Mouse (Mus musculus): Measurements from ENCODE around the gene Acly. TPM values are rescaled to one million over a fixed set of nuclear protein-coding genes. Genes with fewer than 3 reads are reported as not detected.

Gene Acly
- polyA plus RNA-seq, 1 experiment from 2014 or later = 394 TPM

- H3K4me1 ChIP-seq (ENCODE audit: control insufficient read depth, insufficient read depth, low read length) = peaks cover under 1% of the 10 kb centered on the region
- H3K27me3 ChIP-seq (ENCODE audit: control insufficient read depth, insufficient read depth, low read length) = no peaks in the 10 kb centered on the region
- ATAC-seq (ENCODE audit: insufficient read depth, low FRiP score, low TSS enrichment) = no peak
- H3K4me2 ChIP-seq (ENCODE audit: low read depth) = no peak overlapping the region
- no peak overlapping the region for H3K4me3 ChIP-seq (ENCODE audit: low read depth, low read length)
- H3K9ac ChIP-seq (ENCODE audit: low read length) = no peak overlapping the region
- DNase-seq (ENCODE audit: low spot score) = no peak
- H3K36me3 ChIP-seq (ENCODE audit: control insufficient read depth, insufficient read depth, low read length) = peaks cover 7% of the 10 kb centered on the region
- no peak overlapping the region for H3K27ac ChIP-seq (ENCODE audit: low read depth, low read length)
- WGBS = 95% methylated on average over 1 of the region's 1 CpGs
- H3K9me3 ChIP-seq (ENCODE audit: control insufficient read depth, low read length) = no peaks in the 10 kb centered on the region
Measured at GRCm38 (mm10) chr11:100465229-100465792, 62.5 kb downstream of the Acly start.

DNA sequence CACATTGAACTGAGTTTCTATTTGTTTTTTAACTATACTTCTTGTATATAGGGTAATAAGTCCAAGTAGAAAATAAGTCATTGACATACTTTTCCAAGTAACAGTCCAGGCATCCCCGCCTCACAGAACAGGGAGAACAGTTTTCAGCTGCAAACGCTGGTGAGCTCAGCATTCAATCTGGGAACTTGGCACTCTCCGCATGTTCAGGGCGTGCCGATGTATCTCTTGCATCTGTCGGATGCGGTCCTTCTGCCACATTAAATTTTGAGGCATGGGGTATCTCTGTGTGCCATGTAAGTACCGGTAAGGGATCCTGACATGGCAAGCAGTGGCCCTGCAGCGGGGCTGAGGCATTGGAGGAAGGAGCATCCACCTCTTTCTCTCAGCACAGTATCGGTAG is 65.1 kb downstream of the Acly start:
- Histone ChIP-seq H3K9ac (ENCODE audit: low read length) (no peak overlapping the region), H3K27me3 (ENCODE audit: control insufficient read depth, insufficient read depth, low read length) (no peaks in the 10 kb centered on the region), H3K36me3 (ENCODE audit: control insufficient read depth, insufficient read depth, low read length) (peaks cover 7% of the 10 kb centered on the region), H3K4me3 (ENCODE audit: low read depth, low read length) (no peak overlapping the region), H3K9me3 (ENCODE audit: control insufficient read depth, low read length) (no peaks in the 10 kb centered on the region), H3K27ac (ENCODE audit: low read depth, low read length) (no peak overlapping the region), H3K4me1 (ENCODE audit: control insufficient read depth, insufficient read depth, low read length) (no peaks in the 10 kb centered on the region), H3K4me2 (ENCODE audit: low read depth) (no peak overlapping the region)
- 96% methylated on average over 10 of the region's 10 CpGs for WGBS
- ATAC-seq (ENCODE audit: insufficient read depth, low FRiP score, low TSS enrichment) (no peak), DNase-seq (ENCODE audit: low spot score) (no peak)

DNA sequence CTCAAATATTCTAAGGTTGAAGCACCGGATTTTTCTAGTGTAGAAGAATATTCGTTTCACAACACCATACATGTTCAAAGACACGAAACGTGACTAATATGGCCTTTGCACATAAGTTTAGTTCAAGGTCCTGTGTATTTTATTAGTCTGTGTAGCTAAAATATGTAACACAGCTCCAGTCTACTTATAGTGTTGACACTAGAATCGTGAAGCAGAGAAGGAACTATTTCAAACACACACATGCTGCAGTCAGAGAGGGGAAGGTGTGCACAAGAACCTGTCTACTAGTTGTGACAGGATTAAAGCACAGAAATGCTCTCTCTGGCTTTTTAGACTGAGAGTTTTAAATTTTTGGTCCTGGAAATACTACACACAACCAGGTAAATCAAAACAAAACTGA is 70.1 kb downstream of the Acly start:
- H3K27me3 ChIP-seq (ENCODE audit: control insufficient read depth, insufficient read depth, low read length) = no peaks in the 10 kb centered on the region
- no peak overlapping the region for H3K9ac ChIP-seq (ENCODE audit: low read length)
- WGBS = 95% methylated on average over 5 of the region's 5 CpGs
- H3K4me3 ChIP-seq (ENCODE audit: low read depth, low read length) = no peak overlapping the region
- DNase-seq (ENCODE audit: low spot score) (no peak), ATAC-seq (ENCODE audit: insufficient read depth, low FRiP score, low TSS enrichment) (no peak)
- no peaks in the 10 kb centered on the region for H3K9me3 ChIP-seq (ENCODE audit: control insufficient read depth, low read length)
- no peak overlapping the region for H3K4me2 ChIP-seq (ENCODE audit: low read depth)
- H3K36me3 ChIP-seq (ENCODE audit: control insufficient read depth, insufficient read depth, low read length) = no peaks in the 10 kb centered on the region; the same call in none of the 2 replicates
- H3K27ac ChIP-seq (ENCODE audit: low read depth, low read length) = no peak overlapping the region
- H3K4me1 ChIP-seq (ENCODE audit: control insufficient read depth, insufficient read depth, low read length) = no peaks in the 10 kb centered on the region

- Histone ChIP-seq H3K4me2 (ENCODE audit: low read depth) (no peak overlapping the region), H3K36me3 (ENCODE audit: control insufficient read depth, insufficient read depth, low read length) (no peaks in the 10 kb centered on the region; the same call in none of the 2 replicates), H3K4me3 (ENCODE audit: low read depth, low read length) (no peak overlapping the region), H3K9me3 (ENCODE audit: control insufficient read depth, low read length) (no peaks in the 10 kb centered on the region), H3K9ac (ENCODE audit: low read length) (no peak overlapping the region), H3K4me1 (ENCODE audit: control insufficient read depth, insufficient read depth, low read length) (no peaks in the 10 kb centered on the region), H3K27me3 (ENCODE audit: control insufficient read depth, insufficient read depth, low read length) (no peaks in the 10 kb centered on the region), H3K27ac (ENCODE audit: low read depth, low read length) (no peak overlapping the region)
- DNase-seq (ENCODE audit: low spot score) (no peak), ATAC-seq (ENCODE audit: insufficient read depth, low FRiP score, low TSS enrichment) (no peak)
- WGBS = 88% methylated on average over 4 of the region's 4 CpGs
Measured at GRCm38 (mm10) chr11:100457247-100457646, 70.6 kb downstream of the Acly start.

- DNase-seq (ENCODE audit: low spot score) (no peak), ATAC-seq (ENCODE audit: insufficient read depth, low FRiP score, low TSS enrichment) (no peak)
- H3K4me1 ChIP-seq (ENCODE audit: control insufficient read depth, insufficient read depth, low read length) = peaks cover 6% of the 10 kb centered on the region; the same call in 1 of the 2 replicates
- 89% methylated on average over 6 of the region's 6 CpGs for WGBS
- no peaks in the 10 kb centered on the region for H3K9me3 ChIP-seq (ENCODE audit: control insufficient read depth, low read length)
- no peak overlapping the region for H3K9ac ChIP-seq (ENCODE audit: low read length)
- no peak overlapping the region for H3K4me3 ChIP-seq (ENCODE audit: low read depth, low read length)
- no peaks in the 10 kb centered on the region for H3K36me3 ChIP-seq (ENCODE audit: control insufficient read depth, insufficient read depth, low read length)
- H3K27ac ChIP-seq (ENCODE audit: low read depth, low read length) = no peak overlapping the region
- no peaks in the 10 kb centered on the region for H3K27me3 ChIP-seq (ENCODE audit: control insufficient read depth, insufficient read depth, low read length)
- H3K4me2 ChIP-seq (ENCODE audit: low read depth) = no peak overlapping the region
Measured at GRCm38 (mm10) chr11:100442625-100443024, 85.2 kb downstream of the Acly start.

DNA sequence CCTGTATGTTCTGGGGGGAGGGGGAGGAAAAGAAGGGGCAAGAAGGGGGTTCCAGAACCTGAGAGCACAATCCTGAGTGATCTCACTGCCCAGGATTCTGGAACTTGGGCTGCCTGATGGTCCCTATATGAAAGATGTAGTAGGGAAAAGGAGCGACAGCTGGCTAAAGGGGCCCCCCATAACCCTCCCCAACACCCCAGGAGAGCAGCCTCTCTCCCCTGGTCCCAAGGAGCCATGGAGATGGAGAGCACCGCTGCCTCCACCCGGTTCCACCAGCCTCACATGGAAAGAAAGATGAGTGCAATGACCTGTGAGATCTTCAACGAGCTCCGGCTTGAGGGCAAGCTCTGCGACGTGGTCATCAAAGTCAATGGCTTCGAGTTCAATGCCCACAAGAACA is 86.0 kb downstream of the Acly start, which contains the start of the genes Nt5c3b and Klhl10:
Gene Nt5c3b, minus strand, starts transcription at position 12 of the 400 bp plus-strand sequence.
Gene Klhl10, plus strand, starts transcription at position 121 of the 400 bp plus-strand sequence.
- 87% methylated on average over 8 of the region's 8 CpGs for WGBS
- Histone ChIP-seq H3K27ac (ENCODE audit: low read depth, low read length) (no peak within 1 kb of the TSS), H3K9me3 (ENCODE audit: control insufficient read depth, low read length) (no peaks in the 10 kb centered on the region), H3K4me1 (ENCODE audit: control insufficient read depth, insufficient read depth, low read length) (peaks cover 6% of the 10 kb centered on the region; the same call in 1 of the 2 replicates), H3K4me3 (ENCODE audit: low read depth, low read length) (peak within 1 kb of the TSS; percentile 83), H3K9ac (ENCODE audit: low read length) (peak within 1 kb of the TSS; percentile 93), H3K27me3 (ENCODE audit: control insufficient read depth, insufficient read depth, low read length) (no peaks in the 10 kb centered on the region), H3K4me2 (ENCODE audit: low read depth) (peak within 1 kb of the TSS; percentile 90), H3K36me3 (ENCODE audit: control insufficient read depth, insufficient read depth, low read length) (0 out of 2 replicates have a peak, but pooled peaks cover 2% of the 10 kb centered on the region)
- ATAC-seq (ENCODE audit: insufficient read depth, low FRiP score, low TSS enrichment) (no peak), DNase-seq (ENCODE audit: low spot score) (no peak)

DNA sequence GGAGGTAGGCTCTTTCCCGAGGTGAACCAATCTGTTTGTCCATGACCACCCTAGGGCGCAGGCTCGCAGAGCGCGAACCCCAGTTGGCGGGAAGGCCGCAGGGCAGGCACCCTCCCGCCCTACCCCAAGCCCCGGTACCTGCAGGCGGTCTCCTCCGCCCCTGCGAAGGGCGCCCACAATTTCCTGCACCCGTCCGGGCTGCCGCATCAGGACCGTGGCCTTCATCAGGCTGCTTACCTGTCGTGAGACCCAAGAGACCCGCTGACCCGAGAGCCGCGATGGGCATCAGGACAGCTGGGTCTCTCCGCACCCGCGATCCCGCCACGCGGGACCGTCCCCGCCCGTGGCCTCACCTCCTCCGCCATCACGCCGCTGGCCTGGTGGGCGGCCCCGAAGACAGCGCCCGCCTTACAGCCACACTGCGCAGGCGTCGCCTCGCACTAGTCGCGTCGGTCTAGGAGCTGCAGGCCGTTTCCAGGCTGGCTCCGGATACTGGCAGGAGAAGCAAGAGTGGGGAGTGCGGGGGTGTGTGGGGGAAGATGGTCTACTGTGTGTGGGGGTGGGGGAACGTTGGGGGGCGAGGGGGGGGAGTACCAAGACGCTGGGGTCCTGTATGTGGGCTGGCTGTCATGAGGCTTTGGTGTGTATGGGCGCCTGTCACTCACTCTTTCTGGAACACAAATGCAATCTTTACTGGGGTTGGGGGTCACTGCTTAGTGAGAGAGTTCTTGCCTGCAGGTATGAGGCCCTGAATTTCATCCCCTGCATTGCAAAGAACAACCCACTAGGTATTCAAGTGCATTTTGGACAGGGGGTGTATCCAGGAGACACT is 86.9 kb downstream of the Acly start:
- Histone ChIP-seq H3K36me3 (ENCODE audit: control insufficient read depth, insufficient read depth, low read length) (0 out of 2 replicates have a peak, but pooled peaks cover 2% of the 10 kb centered on the region), H3K4me1 (ENCODE audit: control insufficient read depth, insufficient read depth, low read length) (peaks cover 6% of the 10 kb centered on the region; the same call in 1 of the 2 replicates), H3K4me3 (ENCODE audit: low read depth, low read length) (peak overlapping the region; percentile 83), H3K9ac (ENCODE audit: low read length) (peak overlapping the region; percentile 93), H3K27me3 (ENCODE audit: control insufficient read depth, insufficient read depth, low read length) (no peaks in the 10 kb centered on the region), H3K9me3 (ENCODE audit: control insufficient read depth, low read length) (no peaks in the 10 kb centered on the region), H3K27ac (ENCODE audit: low read depth, low read length) (no peak overlapping the region), H3K4me2 (ENCODE audit: low read depth) (peak overlapping the region; percentile 90)
- 2% methylated on average over 48 of the region's 52 CpGs for WGBS
- ATAC-seq (ENCODE audit: insufficient read depth, low FRiP score, low TSS enrichment) (peak; percentile 87), DNase-seq (ENCODE audit: low spot score) (peak; percentile 84)

GRCm38 (mm10) chr11:100437901-100438300 is 89.9 kb downstream of the Acly start:
- DNase-seq (ENCODE audit: low spot score) = no peak
- H3K9me3 ChIP-seq (ENCODE audit: control insufficient read depth, low read length) = no peaks in the 10 kb centered on the region
- no peaks in the 10 kb centered on the region for H3K27me3 ChIP-seq (ENCODE audit: control insufficient read depth, insufficient read depth, low read length)
- WGBS = 81% methylated on average over 1 of the region's 1 CpGs
- no peak for ATAC-seq (ENCODE audit: insufficient read depth, low FRiP score, low TSS enrichment)
- no peak overlapping the region for H3K4me3 ChIP-seq (ENCODE audit: low read depth, low read length)
- no peak overlapping the region for H3K9ac ChIP-seq (ENCODE audit: low read length)
- no peak overlapping the region for H3K4me2 ChIP-seq (ENCODE audit: low read depth)
- no peak overlapping the region for H3K27ac ChIP-seq (ENCODE audit: low read depth, low read length)
- H3K36me3 ChIP-seq (ENCODE audit: control insufficient read depth, insufficient read depth, low read length) = 0 out of 2 replicates have a peak, but pooled peaks cover 2% of the 10 kb centered on the region
- peaks cover 6% of the 10 kb centered on the region; the same call in 1 of the 2 replicates for H3K4me1 ChIP-seq (ENCODE audit: control insufficient read depth, insufficient read depth, low read length)
